Mouse (Mus musculus) C2C12 (cell line): Measurements from ENCODE around the gene Mrps10. TPM values are rescaled to one million over a fixed set of nuclear protein-coding genes. Genes with fewer than 3 reads are reported as not detected.
A peak's percentile ranks its signal among the peaks of the same experiment; 100 is the strongest.
"Not testable (repeated sequence)": the region's sequence is repeated elsewhere in the genome, so short reads cannot be mapped to it uniquely, and the experiment has no call there.

Experiments used
- H3K27me3 ChIP-seq: one replicate; pipeline ENCODE4 v1.6.1; 2011; ENCODE audit not compliant: control insufficient read depth, insufficient read depth, insufficient read length
- H3K36me3 ChIP-seq: one replicate; pipeline ENCODE4 v1.6.1; 2011; ENCODE audit not compliant: control insufficient read depth, insufficient read depth
- H3K4me3 ChIP-seq: one replicate; pipeline ENCODE4 v1.5.1; 2011; ENCODE audit warnings: mild to moderate bottlenecking, control low read depth; ENCODE audit not compliant: poor library complexity, insufficient read depth, severe bottlenecking
- H3K79me2 ChIP-seq: one replicate; pipeline ENCODE4 v1.6.1; 2011; ENCODE audit not compliant: control insufficient read depth, insufficient read depth
- H3K79me3 ChIP-seq: one replicate; pipeline ENCODE4 v1.6.1; 2011; ENCODE audit warnings: low read depth, control low read depth
- H3ac ChIP-seq: one replicate; pipeline ENCODE3; 2011; ENCODE audit warnings: low read depth; ENCODE audit not compliant: control insufficient read depth, insufficient read length
- CEBPB ChIP-seq: IDR thresholded peaks from one replicate; pipeline ENCODE4 v1.6.1; 2011; ENCODE audit warnings: low read depth, mild to moderate bottlenecking, control low read depth, moderate library complexity
- CTCF ChIP-seq: IDR thresholded peaks from one replicate; pipeline ENCODE4 v1.5.1; 2011; ENCODE audit not compliant: control insufficient read depth, insufficient read depth, insufficient read length
- FOSL1 ChIP-seq: IDR thresholded peaks from one replicate; pipeline ENCODE4 v1.8.0; 2011; ENCODE audit warnings: mild to moderate bottlenecking, low read length; ENCODE audit not compliant: poor library complexity, insufficient read depth, severe bottlenecking
- MAX ChIP-seq: IDR thresholded peaks from one replicate; pipeline ENCODE4 v1.6.1; 2011; ENCODE audit warnings: mild to moderate bottlenecking, control low read depth
- MYOD1 ChIP-seq: IDR thresholded peaks from one replicate; pipeline ENCODE4 v1.6.1; 2011; ENCODE audit warnings: low read depth; ENCODE audit not compliant: control insufficient read depth, insufficient read length
- MYOG ChIP-seq: IDR thresholded peaks from one replicate; pipeline ENCODE4 v1.6.1; 2011; ENCODE audit not compliant: control insufficient read depth, insufficient read length; ENCODE audit errors: extremely low read depth
- USF1 ChIP-seq: IDR thresholded peaks from one replicate; pipeline ENCODE4 v1.6.1; 2011; ENCODE audit warnings: low read depth, mild to moderate bottlenecking, control low read depth, moderate library complexity
- polyA plus RNA-seq: library from polyadenylated mRNA; unstranded; fragments of >200 nt; fragmentation: generic; extraction: Trizol; gene quantifications from one replicate; pipeline ENCODE4 v1.2.1, GENCODE M21; 2012; ENCODE audit warnings: missing spikeins

The Mrps10 gene
- polyA plus RNA-seq, 1 experiment: 88.2 TPM

DNA sequence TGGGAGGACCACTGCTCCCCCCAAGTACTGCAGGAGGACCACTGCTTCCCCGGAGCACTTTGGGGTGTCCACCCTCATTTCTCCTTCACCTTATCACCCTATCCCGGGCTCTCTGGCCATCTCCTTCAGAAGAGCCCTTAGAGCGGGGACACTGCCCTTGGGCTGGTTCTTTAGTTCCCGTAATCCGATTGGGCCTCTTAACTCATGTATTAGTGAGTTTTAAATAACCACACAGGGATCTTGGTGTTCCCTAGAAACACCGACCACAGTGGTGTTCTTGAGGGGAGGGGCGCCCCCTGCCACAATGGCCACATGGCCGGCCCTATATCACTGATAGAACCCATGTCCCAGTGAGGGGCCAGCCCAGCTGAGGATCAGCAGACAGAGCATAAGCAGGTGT lies 30.4 kb downstream of the Mrps10 start:
- Histone ChIP-seq H3K4me3 (no peak overlapping the region), H3ac (no peak overlapping the region), H3K79me2 (no peaks in the 10 kb centered on the region), H3K79me3 (no peaks in the 10 kb centered on the region), H3K36me3 (no peaks in the 10 kb centered on the region), H3K27me3 (peaks cover 42% of the 10 kb centered on the region)
- no peak for TF ChIP-seq CTCF
- TF ChIP-seq MYOG: no peak
- no peak for TF ChIP-seq MYOD1
- TF ChIP-seq MAX: no peak
- no peak for TF ChIP-seq USF1
- TF ChIP-seq FOSL1: no peak
- no peak for TF ChIP-seq CEBPB

DNA sequence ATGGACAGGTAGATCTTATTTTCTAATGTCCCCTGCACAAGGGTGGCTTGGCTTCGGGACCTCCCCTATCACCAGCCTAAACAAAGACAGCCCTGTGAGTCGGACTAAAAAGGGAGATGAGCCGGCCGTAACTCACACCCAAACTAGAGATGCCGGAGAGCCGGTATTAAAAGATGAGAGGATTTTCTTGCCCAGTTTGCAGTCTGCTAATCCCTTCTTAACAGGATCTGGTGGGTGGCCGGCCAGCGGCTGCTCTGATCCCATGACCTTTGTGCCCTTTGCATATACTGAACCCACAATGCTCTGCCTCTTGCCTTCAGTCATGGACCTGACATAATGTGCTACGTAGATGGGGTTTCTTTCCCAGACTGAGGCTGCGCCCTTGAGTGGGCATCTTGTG lies 31.8 kb downstream of the Mrps10 start, which contains the start of gene Guca1a:
Gene Guca1a (minus strand): TSS at position 134 of the 400 bp plus-strand sequence.
- H3ac ChIP-seq: no peak within 1 kb of the TSS
- H3K27me3 ChIP-seq: peaks cover 49% of the 10 kb centered on the region
- TF ChIP-seq MYOG (no peak), MYOD1 (no peak)
- H3K79me3 ChIP-seq: no peaks in the 10 kb centered on the region
- H3K79me2 ChIP-seq: no peaks in the 10 kb centered on the region
- H3K4me3 ChIP-seq: no peak within 1 kb of the TSS
- H3K36me3 ChIP-seq: no peaks in the 10 kb centered on the region

DNA sequence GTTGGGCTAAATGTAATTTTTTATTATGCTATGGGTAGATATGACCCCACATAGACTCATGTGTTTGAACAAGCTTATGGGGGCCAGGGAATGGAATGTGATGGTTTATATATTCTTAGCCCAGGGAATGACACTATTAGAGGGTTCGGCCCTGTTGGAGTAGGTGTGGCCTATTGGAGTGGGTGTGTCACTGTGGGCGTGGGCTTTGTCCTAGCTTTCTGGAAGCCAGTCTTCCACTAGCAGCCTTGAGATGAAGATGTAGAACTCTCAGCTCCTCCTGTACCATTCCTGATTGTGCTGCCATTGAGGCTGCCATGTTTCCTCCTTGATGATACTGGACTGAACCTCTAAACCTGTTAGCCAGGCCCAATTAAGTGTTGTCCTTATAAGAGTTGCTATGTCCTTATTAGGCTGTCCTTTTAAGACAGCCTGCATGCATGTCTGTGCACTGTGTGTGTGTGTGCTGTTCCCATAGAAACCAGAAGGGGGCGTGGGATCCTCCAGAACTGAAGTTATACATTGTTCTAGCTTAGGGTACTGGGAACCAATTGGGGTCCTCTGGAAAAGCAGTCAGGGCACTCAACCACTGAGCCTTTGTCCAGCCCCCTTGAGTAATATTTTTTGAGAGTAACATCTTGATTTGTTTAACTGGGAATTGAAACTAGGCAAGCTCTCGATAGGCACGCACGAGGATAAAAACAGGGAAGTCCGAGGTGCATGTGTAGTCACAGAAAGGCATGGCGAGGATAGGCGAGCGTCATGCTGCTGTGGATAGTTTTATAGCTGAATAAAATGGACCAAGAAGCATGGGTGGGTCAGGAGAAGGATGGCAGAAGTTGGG lies 39.2 kb downstream of the Mrps10 start:
- no peaks in the 10 kb centered on the region for H3K36me3 ChIP-seq
- TF ChIP-seq MYOG (no peak), MYOD1 (no peak), USF1 (no peak), CEBPB (no peak), CTCF (no peak), FOSL1 (no peak), MAX (no peak)
- no peak overlapping the region for H3ac ChIP-seq
- no peaks in the 10 kb centered on the region for H3K79me3 ChIP-seq
- H3K79me2 ChIP-seq: no peaks in the 10 kb centered on the region
- no peak overlapping the region for H3K4me3 ChIP-seq
- peaks cover 46% of the 10 kb centered on the region for H3K27me3 ChIP-seq

DNA sequence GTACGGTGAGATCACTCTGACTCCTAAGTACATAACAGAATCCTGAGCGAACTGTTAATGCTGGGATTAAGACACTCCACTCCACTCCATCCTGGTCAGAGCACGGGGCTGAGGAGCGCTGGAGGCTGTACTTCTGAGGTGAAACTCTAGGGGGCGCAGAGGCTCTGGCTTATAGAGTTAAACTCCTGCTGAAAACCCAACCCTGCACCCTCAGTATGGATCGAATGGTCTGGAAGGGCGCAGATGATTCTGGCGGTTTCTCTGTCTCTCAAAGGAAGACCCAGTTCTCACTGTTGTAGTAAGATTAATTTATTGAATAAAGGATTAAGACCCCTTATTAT lies 39.8 kb downstream of the Mrps10 start:
- peaks cover 46% of the 10 kb centered on the region for H3K27me3 ChIP-seq

DNA sequence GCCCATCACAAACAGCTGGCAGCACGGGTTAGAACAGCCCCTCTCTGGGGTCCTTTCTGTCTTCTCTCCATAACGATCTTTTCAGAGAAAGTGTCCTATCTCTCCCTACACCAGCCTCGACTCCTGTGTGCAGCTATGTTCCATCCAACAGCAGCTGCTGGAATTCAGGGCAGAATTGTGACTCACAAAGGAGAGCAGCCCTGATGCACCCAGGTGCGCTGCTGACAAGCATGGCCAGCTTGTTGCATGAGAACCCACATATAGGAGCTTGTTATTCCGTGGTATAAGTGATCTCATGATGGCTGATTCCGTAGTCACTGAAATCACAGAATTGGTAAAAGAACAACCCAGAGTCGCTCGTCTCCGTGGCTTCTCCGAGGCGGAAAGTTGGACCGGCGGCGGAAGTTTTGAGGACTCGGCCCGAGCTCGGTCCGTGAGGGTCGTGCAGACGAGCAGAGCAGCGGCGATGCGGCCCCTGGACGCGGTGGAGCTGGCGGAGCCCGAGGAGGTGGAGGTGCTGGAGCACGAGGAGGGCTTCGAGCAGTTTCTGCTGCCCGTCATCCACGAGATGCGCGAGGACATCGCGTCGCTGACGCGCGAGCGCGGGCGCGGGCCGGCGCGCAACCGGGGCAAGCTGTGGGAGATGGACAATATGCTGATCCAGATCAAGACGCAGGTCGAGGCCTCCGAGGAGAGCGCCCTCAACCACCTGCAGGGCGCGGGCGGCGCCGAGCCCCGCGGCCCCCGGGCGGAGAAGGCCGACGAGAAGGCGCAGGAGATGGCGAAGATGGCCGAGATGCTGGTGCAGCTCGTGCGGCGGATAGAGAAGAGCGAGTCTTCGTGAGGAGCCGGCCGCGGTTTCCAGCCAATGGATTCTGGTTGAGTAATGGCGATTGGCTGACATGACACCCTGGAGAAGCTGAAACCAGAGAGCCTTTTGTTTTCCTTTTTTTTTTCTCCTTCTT lies 41.5 kb downstream of the Mrps10 start:
- not testable (repeated sequence) for H3ac ChIP-seq, H3K79me2 ChIP-seq, H3K36me3 ChIP-seq, H3K79me3 ChIP-seq, H3K4me3 ChIP-seq
- peaks cover 42% of the 10 kb centered on the region for H3K27me3 ChIP-seq

More for the DNA sequence above, 39.8 kb downstream of the Mrps10 start:
- Histone ChIP-seq H3K36me3 (no peaks in the 10 kb centered on the region), H3K79me3 (no peaks in the 10 kb centered on the region), H3K4me3 (no peak overlapping the region), H3K79me2 (no peaks in the 10 kb centered on the region), H3ac (no peak overlapping the region)
- TF ChIP-seq USF1 (no peak), CTCF (peak; percentile 59)

DNA sequence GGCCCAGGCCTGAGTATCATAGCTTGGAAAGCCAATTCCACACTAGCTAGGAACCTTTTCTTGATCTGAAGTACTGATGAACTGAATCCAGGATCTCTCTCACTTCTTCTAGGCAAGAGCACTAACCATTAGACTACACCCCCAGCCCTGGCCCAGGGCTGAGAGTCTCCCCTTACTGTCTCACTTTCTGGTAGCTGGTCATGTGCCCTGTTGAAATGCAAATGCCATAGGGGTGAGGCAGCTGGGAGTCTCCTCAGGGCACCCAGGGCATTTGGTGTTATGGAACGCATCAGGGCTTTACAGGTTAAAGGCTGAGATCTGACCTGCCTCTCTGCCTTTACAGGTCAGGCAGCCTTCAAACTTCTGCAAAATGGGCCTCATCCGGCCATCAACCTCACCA lies 51.5 kb downstream of the Mrps10 start:
- H3K4me3 ChIP-seq: no peak overlapping the region
- H3K27me3 ChIP-seq: peaks cover 9% of the 10 kb centered on the region
- no peak for TF ChIP-seq MAX
- no peak for TF ChIP-seq USF1
- TF ChIP-seq MYOD1: no peak
- no peak for TF ChIP-seq CEBPB
- TF ChIP-seq MYOG: no peak
- TF ChIP-seq CTCF: no peak
- no peak for TF ChIP-seq FOSL1
- no peaks in the 10 kb centered on the region for H3K79me3 ChIP-seq
- no peaks in the 10 kb centered on the region for H3K36me3 ChIP-seq
- no peaks in the 10 kb centered on the region for H3K79me2 ChIP-seq
- no peak overlapping the region for H3ac ChIP-seq
